Mouse (Mus musculus): ENCODE data around the gene Rspry1.

The Rspry1 gene

GRCm38 (mm10) chr8:94604030-94604429 is 2.3 kb downstream of the Rspry1 start:
- DNase-seq, result no peak

DNA sequence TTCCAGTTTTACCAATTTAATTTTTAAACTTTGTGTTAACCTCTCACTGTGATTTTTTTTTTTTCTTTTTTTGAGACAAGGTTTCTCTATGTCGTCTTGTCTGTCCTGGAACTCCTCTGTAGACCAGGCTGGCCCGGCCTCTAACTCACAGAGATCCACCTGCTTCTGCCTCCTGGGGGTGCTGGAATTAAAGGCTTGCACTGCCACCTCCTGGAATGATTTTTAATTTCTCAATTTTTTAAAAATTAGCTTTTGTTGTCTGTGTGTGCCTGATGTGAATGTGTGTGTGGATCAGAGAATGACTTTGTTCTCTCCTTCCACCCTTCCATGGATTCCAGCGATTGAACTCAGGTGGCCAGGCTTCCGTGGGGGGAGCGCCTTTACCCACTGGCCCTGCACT is 5.3 kb downstream of the Rspry1 start:
- DNase-seq, result no peak

GRCm38 (mm10) chr8:94624885-94625284 is 23.1 kb downstream of the Rspry1 start:
- DNase-seq, result no peak

DNA sequence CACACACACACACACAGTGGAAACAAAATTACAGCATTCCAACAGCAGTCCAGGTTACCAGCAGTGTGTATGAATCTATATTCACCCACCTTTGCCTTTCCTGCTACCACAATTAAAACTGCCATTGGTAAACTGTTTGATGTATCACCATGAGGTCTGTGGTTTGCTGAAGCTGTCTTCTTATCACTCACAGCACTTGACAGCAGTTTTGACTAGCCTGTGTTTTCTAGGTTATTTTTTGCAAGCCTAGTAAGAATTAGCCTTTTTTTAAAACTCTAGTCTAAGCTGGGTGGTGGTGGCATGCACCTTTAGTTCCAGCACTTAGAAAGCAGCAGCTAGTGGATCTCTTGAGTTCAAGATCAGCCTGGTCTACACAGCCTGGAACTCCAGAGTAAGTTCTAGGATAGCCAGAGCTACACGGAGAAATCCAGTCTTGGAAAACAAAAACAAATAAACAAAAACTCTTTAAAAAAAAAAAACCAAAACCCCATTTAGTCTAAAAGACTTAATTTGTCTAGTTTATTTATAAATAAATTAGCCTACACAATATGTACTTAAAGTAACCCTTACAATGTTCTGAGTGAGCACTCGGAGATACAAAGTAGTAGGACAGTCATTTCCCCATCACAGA is 31.9 kb downstream of the Rspry1 start:
- no peak for DNase-seq

DNA sequence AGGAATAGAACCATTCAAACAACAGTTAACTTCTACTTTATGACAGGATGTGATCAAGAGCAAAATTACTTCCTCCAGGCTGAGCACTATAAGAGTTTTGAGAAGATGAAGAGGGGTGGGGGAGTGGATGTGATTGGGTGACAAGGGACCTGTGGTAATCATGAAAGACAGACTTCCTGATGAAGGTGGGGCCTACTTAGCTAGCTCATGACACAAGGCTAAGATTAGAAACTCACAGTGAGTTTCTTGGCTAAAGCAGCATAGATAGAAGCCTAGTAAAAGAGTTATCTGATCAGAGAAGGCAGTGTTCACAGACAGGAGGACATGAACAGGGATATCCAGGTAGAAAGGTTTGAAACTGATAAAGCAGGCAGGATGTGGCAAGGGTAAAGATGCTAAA is 32.5 kb downstream of the Rspry1 start:
- DNase-seq, result no peak

GRCm38 (mm10) chr8:94641183-94641582 is 39.4 kb downstream of the Rspry1 start:
- DNase-seq, result no peak

DNA sequence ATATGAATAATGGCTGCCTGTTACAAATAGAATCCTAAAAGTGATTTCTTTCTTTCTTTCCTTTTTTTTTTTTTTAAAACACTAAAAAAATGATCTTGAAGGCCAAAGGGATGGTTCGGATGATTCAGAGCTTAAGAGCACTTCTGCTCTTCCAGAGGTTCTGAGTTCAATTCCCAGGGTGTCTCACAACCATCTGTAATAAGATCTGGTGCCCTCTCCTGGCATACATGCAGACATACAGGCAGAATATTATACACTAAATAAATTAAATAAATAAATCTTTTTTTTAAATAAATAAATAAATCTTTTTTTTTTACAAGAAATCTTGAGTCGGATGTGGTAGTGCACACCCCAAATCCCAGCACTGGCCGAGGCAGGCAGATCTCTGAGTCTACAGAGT is 40.2 kb downstream of the Rspry1 start:
- DNase-seq, result no peak

GRCm38 (mm10) chr8:94645202-94645601 is 43.5 kb downstream of the Rspry1 start:
- no peak for DNase-seq

- DNase-seq, result no peak
Measured at GRCm38 (mm10) chr8:94646165-94646564, 44.4 kb downstream of the Rspry1 start.

DNA sequence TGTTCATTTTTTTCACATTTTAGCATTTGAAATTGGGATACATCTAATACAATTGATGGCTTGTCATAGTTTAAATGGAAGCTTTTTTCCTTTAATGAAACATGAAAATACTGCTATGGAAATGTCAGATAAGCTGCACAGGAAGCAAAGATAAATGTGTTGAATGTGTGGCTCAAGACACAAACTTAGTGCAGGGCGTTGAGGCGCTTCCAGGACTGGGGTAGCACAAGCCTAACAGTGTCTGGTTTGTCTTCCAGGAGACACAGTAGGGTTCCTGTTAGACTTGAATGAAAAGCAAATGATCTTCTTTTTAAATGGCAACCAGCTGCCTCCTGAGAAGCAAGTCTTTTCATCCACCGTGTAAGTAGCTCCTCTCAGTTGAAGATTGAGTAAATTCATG is 47.8 kb downstream of the Rspry1 start:
- DNase-seq, result no peak

DNA sequence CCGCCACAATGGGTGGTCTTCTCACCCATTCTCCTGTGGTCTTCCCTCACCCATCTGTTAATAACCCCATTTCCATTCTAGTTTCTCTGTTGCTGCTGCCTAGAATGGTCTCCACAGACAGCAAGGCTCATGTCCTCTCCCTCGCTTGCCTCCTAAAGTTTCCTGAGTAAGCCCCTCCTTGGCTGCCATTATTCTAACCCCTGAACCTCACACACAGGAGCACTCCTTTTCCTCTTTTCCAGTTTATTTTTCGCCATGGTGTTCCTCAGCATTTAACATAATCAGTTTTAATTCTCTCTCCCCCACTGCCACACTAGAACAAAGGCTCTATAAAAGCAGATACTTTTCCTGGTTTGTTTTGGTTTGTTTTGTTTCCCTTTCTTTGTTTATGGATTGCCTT is 51.2 kb downstream of the Rspry1 start:
- no peak for DNase-seq

DNA sequence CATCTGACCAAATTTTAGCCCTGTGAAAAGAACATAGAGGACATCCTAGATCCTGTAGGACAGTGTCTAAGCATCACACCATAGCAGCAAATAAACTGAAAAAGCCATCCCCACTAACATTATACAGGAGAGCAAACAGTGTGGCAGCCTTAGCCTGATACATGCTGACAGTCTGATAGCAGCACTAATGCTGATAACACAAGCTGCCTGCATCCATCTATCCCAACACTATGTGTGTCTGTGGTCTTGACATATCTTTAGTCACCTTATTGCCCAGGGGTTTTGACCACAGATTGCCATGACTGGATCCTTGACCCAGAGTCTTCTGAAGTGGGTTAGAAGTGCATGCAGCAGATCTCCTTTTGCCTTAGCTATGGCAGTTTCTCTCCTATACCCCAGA is 53.3 kb downstream of the Rspry1 start:
- no peak for DNase-seq

GRCm38 (mm10) chr8:94658031-94658430 is 56.3 kb downstream of the Rspry1 start:
- no peak for DNase-seq

- DNase-seq, result no peak
Measured at GRCm38 (mm10) chr8:94660418-94660817, 58.7 kb downstream of the Rspry1 start.

GRCm38 (mm10) chr8:94664722-94665121 is 63.0 kb downstream of the Rspry1 start:
- no peak for DNase-seq

DNA sequence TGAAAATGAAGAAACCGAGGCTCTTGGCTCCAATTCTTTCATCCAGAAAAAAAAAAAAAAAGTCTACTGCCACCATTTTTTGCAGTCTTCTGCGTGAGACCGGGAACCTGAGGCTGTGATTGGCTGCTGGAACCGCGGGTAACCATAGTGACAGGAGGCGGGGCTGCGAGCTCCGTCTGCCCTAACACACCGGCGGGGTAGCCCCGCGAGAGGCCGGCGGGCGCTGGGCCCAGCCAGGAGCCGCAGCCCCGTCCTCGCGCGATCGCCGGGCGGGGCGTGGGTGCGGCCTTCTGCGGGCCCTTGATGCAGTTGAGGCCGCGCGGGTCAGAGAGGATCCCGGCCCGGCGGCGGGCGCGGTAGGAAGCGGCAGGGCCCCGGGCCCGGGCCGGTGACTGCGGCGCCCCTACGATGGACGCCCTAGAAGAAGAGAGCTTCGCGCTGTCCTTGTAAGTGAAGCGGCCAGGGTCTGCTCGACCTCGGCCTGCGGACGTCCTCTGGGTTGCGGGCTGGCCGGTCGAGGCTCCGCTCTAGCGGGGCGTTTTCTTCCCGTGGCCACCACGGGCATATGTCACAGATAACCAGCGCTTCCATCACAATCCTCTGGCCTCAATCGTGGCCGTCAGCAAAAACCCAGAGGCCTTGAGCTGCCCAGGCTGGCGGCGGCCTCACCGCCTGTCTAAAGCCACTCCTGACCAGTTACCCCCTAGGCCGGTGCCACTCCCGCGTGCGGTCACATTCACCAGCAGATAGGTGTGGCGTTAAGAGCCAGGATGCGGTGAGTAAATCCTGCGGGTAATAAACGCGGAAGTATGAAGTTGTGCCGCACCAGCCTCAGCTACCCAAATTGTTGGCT is 64.9 kb downstream of the Rspry1 start, which contains the start of gene Arl2bp:
Gene Arl2bp, plus strand, starts transcription at position 145 of the 853 bp plus-strand sequence.
- peak; percentile 86 to 92 for DNase-seq

- no peak for DNase-seq
Measured at GRCm38 (mm10) chr8:94674384-94674783, 72.6 kb downstream of the Rspry1 start.

DNA sequence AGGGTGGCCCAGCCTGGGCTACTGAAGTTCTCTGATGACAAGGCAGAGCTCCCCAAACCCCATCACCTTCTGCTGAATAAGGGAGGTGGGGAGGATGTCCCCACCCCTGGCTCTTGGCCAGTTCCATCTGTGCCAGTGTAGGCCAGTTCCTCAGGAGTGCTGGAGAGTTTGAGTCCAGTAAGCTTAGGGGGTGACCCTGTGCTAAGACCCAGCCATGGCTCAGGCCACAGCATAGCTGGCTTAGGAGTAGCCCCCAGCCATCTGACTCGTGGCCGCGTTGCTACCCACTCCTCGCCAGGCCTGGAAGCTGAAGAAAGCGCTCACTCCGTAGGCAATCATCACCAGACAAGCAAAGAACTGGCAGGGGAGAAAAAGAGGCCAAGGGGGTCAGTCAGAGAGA is 74.2 kb downstream of the Rspry1 start:
- no peak for DNase-seq

GRCm38 (mm10) chr8:94678582-94678981 is 76.8 kb downstream of the Rspry1 start:
- DNase-seq, result no peak

DNA sequence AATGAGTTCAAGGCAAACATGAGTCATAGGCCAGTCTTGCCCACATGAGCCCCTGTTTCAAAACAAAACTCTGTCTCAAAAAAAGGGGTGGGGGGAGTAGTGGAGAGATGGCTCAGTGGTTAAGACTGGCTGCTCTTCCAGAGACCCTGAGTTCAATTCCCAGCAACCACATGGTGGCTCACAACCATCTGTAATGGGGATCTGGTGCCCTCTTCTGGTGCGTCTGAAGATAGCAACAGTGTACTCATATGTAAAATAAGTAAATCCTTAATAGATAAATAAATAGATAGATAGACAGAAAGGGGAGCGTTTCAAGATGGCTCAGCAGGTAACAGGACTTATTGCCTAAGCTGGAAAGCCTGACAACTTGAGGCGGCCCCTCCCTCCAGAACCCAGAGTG is 78.7 kb downstream of the Rspry1 start:
- DNase-seq, result no peak

GRCm38 (mm10) chr8:94682732-94683524 is 81.2 kb downstream of the Rspry1 start:
- DNase-seq, result no peak

GRCm38 (mm10) chr8:94684287-94684686 is 82.5 kb downstream of the Rspry1 start:
- no peak for DNase-seq

DNA sequence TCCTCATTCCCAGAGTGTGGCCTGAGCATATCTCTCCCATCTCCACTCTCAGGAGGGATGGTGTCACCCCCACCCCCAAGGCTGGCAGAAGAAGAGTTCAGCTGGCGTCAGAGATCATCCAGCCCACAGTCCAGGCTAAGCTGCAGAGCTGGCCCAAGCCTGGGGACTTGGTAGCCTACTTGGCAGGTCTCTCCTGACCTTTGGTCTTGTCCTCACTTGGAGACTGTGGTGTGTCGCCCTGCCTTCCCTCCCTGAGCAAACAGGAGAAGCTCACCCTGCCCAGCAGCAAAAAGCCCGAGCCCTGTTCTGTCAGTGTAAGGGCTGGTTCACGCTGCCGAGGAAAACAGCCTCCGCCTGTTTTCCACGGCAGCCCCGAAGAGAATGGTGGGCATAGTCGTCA is 84.2 kb downstream of the Rspry1 start:
- DNase-seq, result no peak

GRCm38 (mm10) chr8:94694701-94695100 is 93.0 kb downstream of the Rspry1 start:
- DNase-seq, result no peak

Measured in spleen, adult 18-20 months (tissue).